Mouse (Mus musculus) hindbrain, postnatal 0 days (tissue): ENCODE data around the gene Hs3st4. TPM values are rescaled to one million over a fixed set of nuclear protein-coding genes. Genes with fewer than 3 reads are reported as not detected.

ENCODE experiments used
- ATAC-seq: fragments of 200-750 bp; cut with Nextera tagmentation; 2 replicates; pipeline ENCODE4 v1.8.0; 2017; ENCODE audit warnings: mild to moderate bottlenecking, moderate TSS enrichment, moderate library complexity
- DNase-seq: peaks from one replicate; pipeline ENCODE4 v3.0.0-alpha.2; 2015; ENCODE audit warnings: low spot score
- H3K27ac ChIP-seq: fragments of 300-500 bp; sonication (generic); 2 replicates; pipeline ENCODE4 v1.5.1; 2014; ENCODE audit warnings: mild to moderate bottlenecking
- H3K27me3 ChIP-seq: fragments of 300-500 bp; sonication (generic); 2 replicates; pipeline ENCODE4 v1.6.1; 2014; ENCODE audit warnings: low read length, mixed read lengths; ENCODE audit not compliant: insufficient read depth
- H3K36me3 ChIP-seq: fragments of 300-500 bp; sonication (generic); 2 replicates; pipeline ENCODE4 v1.6.1; 2014; ENCODE audit warnings: low read length, mixed read lengths; ENCODE audit not compliant: insufficient read depth
- H3K4me1 ChIP-seq: fragments of 300-500 bp; sonication (generic); 2 replicates; pipeline ENCODE4 v1.6.1; 2014; ENCODE audit warnings: antibody characterized with exemption, low read length, mixed read lengths; ENCODE audit not compliant: insufficient read depth
- H3K4me2 ChIP-seq: fragments of 300-500 bp; sonication (generic); 2 replicates; pipeline ENCODE4 v1.6.1; 2014; ENCODE audit warnings: low read depth, mild to moderate bottlenecking, low read length, moderate library complexity, mixed read lengths
- H3K4me3 ChIP-seq: fragments of 300-500 bp; sonication (generic); 2 replicates; pipeline ENCODE4 v1.5.1; 2014; ENCODE audit warnings: low read length
- H3K9ac ChIP-seq: fragments of 300-500 bp; sonication (generic); replicated peaks from 2 replicates; pipeline ENCODE4 v1.6.1; 2014; ENCODE audit warnings: mild to moderate bottlenecking, low read length, moderate library complexity, mixed read lengths
- H3K9me3 ChIP-seq: fragments of 300-500 bp; sonication (generic); 2 replicates; pipeline ENCODE4 v1.6.1; 2016; ENCODE audit warnings: low read length, mixed read lengths
- CTCF ChIP-seq: IDR thresholded peaks from 2 replicates; pipeline ENCODE4 v1.5.1; 2016; ENCODE audit warnings: antibody characterized with exemption, control low read depth, low read depth
- WGBS: fragments of 180-500 bp; shearing (Covaris S2); extraction: QIAGEN DNeasy Blood & Tissue Kit; methylation state at CpG from one replicate; pipeline ENCODE4 v1.1.7; 2014; 5-methylcytosine and 5-hydroxymethylcytosine counted together
- polyA plus RNA-seq: library from polyadenylated mRNA; unstranded; fragments of >200 nt; fragmentation: Nextera tagmentation; extraction: Ambion mirVana; gene quantifications from 2 replicates; pipeline ENCODE4 v1.2.1, GENCODE M21; 2015
- total RNA-seq: library from RNA; depleted of rRNA; stranded (reverse); fragments of >200 nt; gene quantifications from 2 replicates; pipeline ENCODE4 v1.2.3, GENCODE M21; 2014

Hs3st4 gene
- total and polyA plus RNA-seq, 2 experiments from 2014 or later, result 16.0 to 20.7 TPM

DNA sequence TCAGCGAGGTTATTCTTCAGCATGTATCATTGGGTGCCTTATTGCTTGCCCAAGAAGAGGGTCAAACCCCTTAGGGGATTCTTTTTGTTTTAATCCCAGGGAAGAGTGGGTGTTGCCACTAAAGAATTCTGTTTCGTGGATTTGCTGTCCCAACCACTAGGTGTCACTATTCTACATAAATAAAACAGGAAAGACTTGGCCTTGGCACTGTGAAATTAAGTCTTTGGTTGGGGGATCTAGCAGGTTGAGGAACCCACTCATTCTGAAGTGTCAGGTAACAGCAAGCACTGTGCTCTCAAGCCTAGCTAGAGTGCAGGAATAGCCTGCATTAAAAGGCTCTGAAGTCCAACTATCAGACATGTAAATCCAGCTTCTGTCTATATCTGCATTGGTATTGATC lies 146.3 kb downstream of the Hs3st4 start:
- WGBS, result 3% methylated on average over 2 of the region's 2 CpGs
- peak; percentile 82 for DNase-seq

DNA sequence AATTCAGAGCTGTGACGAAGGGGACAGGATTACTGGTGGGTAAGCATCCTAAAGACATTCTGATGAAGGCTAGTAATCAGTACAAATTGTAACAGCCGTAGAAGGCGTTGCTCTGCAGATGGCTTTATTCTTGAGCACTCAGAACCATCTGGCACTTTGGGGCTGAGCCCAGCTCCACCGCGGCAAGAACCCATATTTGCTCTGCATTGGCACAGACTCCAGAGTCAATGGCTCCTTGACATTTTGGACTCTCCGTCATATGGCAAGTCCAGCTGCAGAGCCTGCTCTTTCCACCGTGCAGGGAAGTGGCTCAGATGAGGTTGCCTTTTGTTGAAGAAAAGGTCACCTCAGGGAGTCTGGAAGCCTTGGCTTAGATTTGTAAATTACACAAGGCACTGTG lies 148.6 kb downstream of the Hs3st4 start:
- no peak overlapping the region for H3K4me2 ChIP-seq
- no peaks in the 10 kb centered on the region for H3K36me3 ChIP-seq
- no peaks in the 10 kb centered on the region for H3K4me1 ChIP-seq
- peak; percentile 91 for DNase-seq
- WGBS, result 36% methylated on average over 7 of the region's 7 CpGs
- no peak for TF ChIP-seq CTCF
- H3K27me3 ChIP-seq, result 0 out of 2 replicates have a peak, but pooled peaks cover 5% of the 10 kb centered on the region
- no peak overlapping the region for H3K9ac ChIP-seq
- H3K4me3 ChIP-seq, result no peak overlapping the region
- no peak overlapping the region for H3K27ac ChIP-seq
- H3K9me3 ChIP-seq, result no peaks in the 10 kb centered on the region
- peak; percentile 84 for ATAC-seq

More for the DNA sequence above, 146.3 kb downstream of the Hs3st4 start:
- Histone ChIP-seq H3K9ac (no peak overlapping the region), H3K27me3 (0 out of 2 replicates have a peak, but pooled peaks cover 5% of the 10 kb centered on the region), H3K27ac (no peak overlapping the region), H3K9me3 (no peaks in the 10 kb centered on the region), H3K4me2 (no peak overlapping the region), H3K4me1 (no peaks in the 10 kb centered on the region), H3K4me3 (no peak overlapping the region), H3K36me3 (no peaks in the 10 kb centered on the region)
- no peak for ATAC-seq
- TF ChIP-seq CTCF, result peak; percentile 74

DNA sequence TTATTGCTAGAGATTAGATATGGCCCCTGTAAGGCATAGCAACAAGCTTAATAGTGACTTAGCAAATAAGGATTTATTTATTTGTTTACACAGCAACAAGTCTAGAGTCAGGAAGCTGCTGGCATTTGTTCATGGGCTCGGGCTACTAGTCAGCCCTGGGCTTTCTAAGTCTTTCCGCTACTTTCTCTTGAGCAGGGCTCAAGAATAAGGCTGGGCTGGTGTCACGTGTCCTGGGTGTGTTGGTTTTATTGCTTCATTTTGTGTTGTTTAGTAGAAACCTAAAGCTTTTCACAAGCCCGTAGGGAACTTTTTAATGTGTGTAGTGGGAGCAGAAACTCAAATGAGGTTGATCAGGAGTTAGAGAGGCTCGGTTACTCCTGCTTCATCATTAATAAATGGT lies 153.5 kb downstream of the Hs3st4 start:
- no peak for ATAC-seq
- Histone ChIP-seq H3K27ac (no peak overlapping the region), H3K9me3 (no peaks in the 10 kb centered on the region), H3K4me3 (no peak overlapping the region), H3K27me3 (no peaks in the 10 kb centered on the region), H3K4me1 (no peaks in the 10 kb centered on the region), H3K4me2 (no peak overlapping the region), H3K36me3 (no peaks in the 10 kb centered on the region), H3K9ac (no peak overlapping the region)
- DNase-seq, result no peak
- no peak for TF ChIP-seq CTCF
- WGBS, result 78% methylated on average over 5 of the region's 5 CpGs

DNA sequence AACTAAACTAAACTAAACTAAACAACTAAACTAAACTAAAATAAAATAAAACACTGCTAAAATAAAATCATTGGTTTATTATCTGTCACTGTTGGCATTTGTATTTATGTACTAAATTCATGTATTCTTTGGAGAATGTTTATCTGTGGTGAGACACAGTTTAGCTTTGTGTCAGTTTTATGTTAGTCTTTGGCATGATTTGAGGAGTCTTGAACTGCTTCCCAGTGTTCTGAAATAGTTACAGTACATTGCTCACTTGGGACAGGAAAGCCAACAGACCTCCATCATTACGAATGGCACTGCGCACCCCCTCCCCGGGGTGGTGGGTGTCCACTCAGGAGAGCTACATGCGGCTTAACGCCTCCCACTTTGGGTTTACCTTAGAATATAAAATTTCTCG lies 158.6 kb downstream of the Hs3st4 start:
- H3K27me3 ChIP-seq, result no peaks in the 10 kb centered on the region
- H3K9ac ChIP-seq, result no peak overlapping the region
- H3K4me3 ChIP-seq, result no peak overlapping the region
- no peak for ATAC-seq
- no peak overlapping the region for H3K27ac ChIP-seq
- no peak for TF ChIP-seq CTCF
- H3K4me2 ChIP-seq, result no peak overlapping the region
- 94% methylated on average over 6 of the region's 6 CpGs for WGBS
- DNase-seq, result no peak
- no peaks in the 10 kb centered on the region for H3K36me3 ChIP-seq
- H3K4me1 ChIP-seq, result no peaks in the 10 kb centered on the region
- H3K9me3 ChIP-seq, result no peaks in the 10 kb centered on the region

DNA sequence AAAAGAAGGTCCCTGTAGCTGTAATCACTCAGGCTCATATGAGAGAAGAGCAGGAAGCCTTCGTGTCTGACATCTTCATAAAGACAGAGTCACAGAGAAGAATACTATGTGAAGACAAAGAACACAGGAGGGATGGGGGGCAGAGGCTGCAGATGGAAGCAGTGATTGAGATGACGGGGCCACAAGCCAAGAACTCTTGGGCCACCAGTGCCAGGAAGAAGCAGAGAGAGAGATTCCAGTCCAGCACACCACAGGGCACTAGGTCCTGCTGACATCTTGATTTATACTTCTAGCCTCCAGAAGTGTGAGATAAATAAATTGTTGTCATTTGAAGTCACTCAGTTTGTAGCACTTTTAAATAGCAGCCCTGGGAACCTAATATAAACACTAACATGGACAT lies 168.2 kb downstream of the Hs3st4 start:
- TF ChIP-seq CTCF, result no peak
- peak; percentile 33 for DNase-seq
- ATAC-seq, result no peak
- H3K36me3 ChIP-seq, result no peaks in the 10 kb centered on the region
- H3K27me3 ChIP-seq, result no peaks in the 10 kb centered on the region
- H3K4me3 ChIP-seq, result no peak overlapping the region
- no peak overlapping the region for H3K27ac ChIP-seq
- no peaks in the 10 kb centered on the region for H3K4me1 ChIP-seq
- 42% methylated on average over 2 of the region's 2 CpGs for WGBS
- no peak overlapping the region for H3K9ac ChIP-seq
- H3K4me2 ChIP-seq, result no peak overlapping the region
- no peaks in the 10 kb centered on the region for H3K9me3 ChIP-seq

DNA sequence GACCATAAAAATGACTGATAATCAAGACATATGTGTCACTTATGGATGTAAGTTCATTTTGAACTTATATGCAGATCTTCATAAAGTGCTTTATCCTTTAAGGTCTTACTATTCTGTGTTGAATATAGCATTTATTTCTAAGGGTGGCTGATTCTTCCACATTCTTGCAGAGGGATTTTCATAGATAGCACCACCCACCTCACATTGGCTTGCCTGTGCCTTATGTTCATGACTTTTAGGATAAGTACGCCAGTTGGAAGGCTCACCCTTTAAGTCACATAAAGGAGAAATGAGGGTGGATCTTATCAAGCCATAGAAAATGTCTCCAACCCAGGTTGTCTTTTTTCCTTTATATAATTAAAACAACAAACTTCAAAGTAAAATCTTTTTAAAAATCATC lies 180.6 kb downstream of the Hs3st4 start:
- Histone ChIP-seq H3K27ac (no peak overlapping the region), H3K9ac (no peak overlapping the region), H3K4me1 (no peaks in the 10 kb centered on the region), H3K9me3 (no peaks in the 10 kb centered on the region), H3K4me3 (no peak overlapping the region), H3K36me3 (no peaks in the 10 kb centered on the region), H3K4me2 (no peak overlapping the region), H3K27me3 (no peaks in the 10 kb centered on the region)
- WGBS, result 92% methylated on average over 1 of the region's 1 CpGs
- no peak for TF ChIP-seq CTCF
- ATAC-seq (no peak), DNase-seq (no peak)

DNA sequence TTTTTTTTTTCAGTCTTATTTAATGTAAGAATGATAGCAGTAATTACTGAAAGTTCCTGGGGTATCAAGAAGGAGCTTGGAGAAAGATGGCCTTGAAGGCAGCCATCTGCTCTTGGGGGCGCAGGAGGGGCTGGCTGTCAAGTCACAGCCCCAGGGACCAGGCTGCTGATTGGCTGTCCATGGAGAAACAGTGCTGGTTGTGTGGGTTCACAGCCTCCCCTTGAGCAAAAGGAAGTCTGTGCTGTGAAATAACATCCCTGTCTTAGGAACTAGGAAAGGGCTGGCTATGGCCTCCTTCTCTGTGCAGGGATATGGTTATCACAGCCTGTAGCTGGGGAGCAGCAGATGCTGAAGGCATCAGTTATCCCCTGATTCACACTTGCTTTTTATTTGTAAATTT lies 183.6 kb downstream of the Hs3st4 start:
- H3K4me3 ChIP-seq, result no peak overlapping the region
- no peaks in the 10 kb centered on the region for H3K4me1 ChIP-seq
- no peaks in the 10 kb centered on the region for H3K36me3 ChIP-seq
- ATAC-seq (no peak), DNase-seq (no peak)
- WGBS, result 78% methylated on average over 1 of the region's 1 CpGs
- no peak overlapping the region for H3K27ac ChIP-seq
- H3K9me3 ChIP-seq, result no peaks in the 10 kb centered on the region
- H3K27me3 ChIP-seq, result no peaks in the 10 kb centered on the region
- no peak overlapping the region for H3K9ac ChIP-seq
- TF ChIP-seq CTCF, result no peak
- H3K4me2 ChIP-seq, result no peak overlapping the region
